Mouse (Mus musculus): Measurements from ENCODE around the gene Mymx.

The Mymx gene

GRCm38 (mm10) chr17:45572103-45573086 is 29.5 kb downstream of the Mymx start:
- in situ Hi-C loops (cut with MboI, MseI): loop anchor here (25.0 kb wide), 1 partner anchor 1940 kb away; the partner anchor contains the start of genes Ccnd3 and Taf8

- in situ Hi-C loops (cut with MboI, MseI): loop anchor here (10.0 to 25.0 kb wide), 2 partner anchors 595 to 1942 kb away; partner anchors contain the start of genes Ccnd3, Gtpbp2 and Taf8
Observed at GRCm38 (mm10) chr17:45569999-45570398, 31.9 kb downstream of the Mymx start.

GRCm38 (mm10) chr17:45568990-45569389 is 32.9 kb downstream of the Mymx start:
- in situ Hi-C loops (cut with MboI, MseI): loop anchor here (10.0 to 25.0 kb wide), 2 partner anchors 596 to 1943 kb away; partner anchors contain the start of genes Ccnd3, Gtpbp2 and Taf8

GRCm38 (mm10) chr17:45567162-45567601 is 34.7 kb downstream of the Mymx start:
- in situ Hi-C loops (cut with MboI, MseI): loop anchor here (10.0 to 25.0 kb wide), 2 partner anchors 598 to 1945 kb away; partner anchors contain the start of genes Ccnd3, Gtpbp2 and Taf8

GRCm38 (mm10) chr17:45566360-45567161 is 35.3 kb downstream of the Mymx start:
- in situ Hi-C loops (cut with MboI, MseI): loop anchor here (10.0 to 25.0 kb wide), 2 partner anchors 598 to 1946 kb away; partner anchors contain the start of genes Ccnd3, Gtpbp2 and Taf8

GRCm38 (mm10) chr17:45566031-45566359 is 35.9 kb downstream of the Mymx start:
- in situ Hi-C loops (cut with MboI, MseI): loop anchor here (10.0 to 25.0 kb wide), 2 partner anchors 599 to 1946 kb away; partner anchors contain the start of genes Ccnd3, Gtpbp2 and Taf8

GRCm38 (mm10) chr17:45565103-45565502 is 36.8 kb downstream of the Mymx start:
- in situ Hi-C loops (cut with MboI, MseI): loop anchor here (10.0 to 25.0 kb wide), 2 partner anchors 600 to 1947 kb away; partner anchors contain the start of genes Ccnd3, Gtpbp2 and Taf8

- in situ Hi-C loops (cut with MboI, MseI): loop anchor here (10.0 to 25.0 kb wide), 2 partner anchors 600 to 1948 kb away; partner anchors contain the start of genes Ccnd3, Gtpbp2 and Taf8
Observed at GRCm38 (mm10) chr17:45564531-45565084, 37.3 kb downstream of the Mymx start.

- in situ Hi-C loops (cut with MboI, MseI): loop anchor here (10.0 to 25.0 kb wide), 2 partner anchors 601 to 1948 kb away; partner anchors contain the start of genes Ccnd3, Gtpbp2 and Taf8
Observed at GRCm38 (mm10) chr17:45563655-45564530, 38.0 kb downstream of the Mymx start, which contains the start of gene Slc35b2. Gene Slc35b2 (plus strand): TSS chr17:45563874.

GRCm38 (mm10) chr17:45563216-45563615 is 38.7 kb downstream of the Mymx start:
- in situ Hi-C loops (cut with MboI, MseI): loop anchor here (10.0 to 25.0 kb wide), 2 partner anchors 602 to 1949 kb away; partner anchors contain the start of genes Ccnd3, Gtpbp2 and Taf8

GRCm38 (mm10) chr17:45559732-45560525 is 42.0 kb downstream of the Mymx start:
- in situ Hi-C loops (cut with MboI, MseI): loop anchor here (10.0 to 25.0 kb wide), 2 partner anchors 605 to 1952 kb away; partner anchors contain the start of genes Ccnd3, Gtpbp2 and Taf8

GRCm38 (mm10) chr17:45557998-45558862 is 43.7 kb downstream of the Mymx start:
- in situ Hi-C loops (cut with MboI, MseI): loop anchor here (25.0 kb wide), 1 partner anchor 1954 kb away; the partner anchor contains the start of genes Ccnd3 and Taf8

- in situ Hi-C loops (cut with MboI, MseI): loop anchor here (25.0 kb wide), 1 partner anchor 1955 kb away; the partner anchor contains the start of genes Ccnd3 and Taf8
Observed at GRCm38 (mm10) chr17:45557246-45557824, 44.6 kb downstream of the Mymx start.

GRCm38 (mm10) chr17:45556514-45557245 is 45.2 kb downstream of the Mymx start:
- in situ Hi-C loops (cut with MboI, MseI): loop anchor here (25.0 kb wide), 1 partner anchor 1956 kb away; the partner anchor contains the start of genes Ccnd3 and Taf8

GRCm38 (mm10) chr17:45556107-45556489 is 45.8 kb downstream of the Mymx start:
- in situ Hi-C loops (cut with MboI, MseI): loop anchor here (25.0 kb wide), 1 partner anchor 1956 kb away; the partner anchor contains the start of genes Ccnd3 and Taf8

- in situ Hi-C loops (cut with MboI, MseI): loop anchor here (25.0 kb wide), 1 partner anchor 1957 kb away; the partner anchor contains the start of genes Ccnd3 and Taf8
Observed at GRCm38 (mm10) chr17:45555452-45556106, 46.3 kb downstream of the Mymx start, which contains the start of gene Nfkbie. Gene Nfkbie (plus strand): TSS chr17:45555703.
